Mouse (Mus musculus) megakaryocyte, embryonic 14.5 days (primary cell): ENCODE results near the gene Sik3.

Experiments used
- FLI1 ChIP-seq: IDR thresholded peaks from 2 replicates; pipeline ENCODE4 v1.6.1; 2012; ENCODE audit warnings: low read length, inconsistent platforms, mixed read lengths
- GATA1 ChIP-seq: IDR thresholded peaks from 3 replicates; pipeline ENCODE4 v1.6.1; 2012; ENCODE audit warnings: mixed read lengths, low read length, inconsistent platforms, borderline replicate concordance

- TF ChIP-seq GATA1 (no peak), FLI1 (no peak)
These were observed 205.6 kb downstream of the Sik3 start for GRCm38 (mm10) chr9:46218176-46218575.
